Mouse (Mus musculus) midbrain, embryonic 11.5 days (tissue): ENCODE results near the gene Slco3a1. TPM values are rescaled to one million over a fixed set of nuclear protein-coding genes. Genes with fewer than 3 reads are reported as not detected.
A peak's percentile ranks its signal among the peaks of the same experiment; 100 is the strongest.

ENCODE experiments used
- ATAC-seq: fragments of 200-750 bp; cut with Nextera tagmentation; 2 replicates; pipeline ENCODE4 v1.8.0; 2017; ENCODE audit warnings: moderate TSS enrichment, moderate library complexity; ENCODE audit not compliant: low FRiP score
- DNase-seq: peaks from one replicate; pipeline ENCODE4 v3.0.0; 2015; ENCODE audit warnings: low spot score; ENCODE audit errors: missing footprints
- H3K27ac ChIP-seq: fragments of 300-500 bp; sonication (generic); 2 replicates; pipeline ENCODE4 v1.5.1; 2014; ENCODE audit warnings: low read depth, low read length
- H3K27me3 ChIP-seq: fragments of 300-500 bp; sonication (generic); 2 replicates; pipeline ENCODE4 v1.6.1; 2014; ENCODE audit warnings: mild to moderate bottlenecking, low read length, moderate library complexity, mixed read lengths; ENCODE audit not compliant: control insufficient read depth, insufficient read depth
- H3K36me3 ChIP-seq: fragments of 300-500 bp; sonication (generic); 2 replicates; pipeline ENCODE4 v1.6.1; 2014; ENCODE audit warnings: mild to moderate bottlenecking, low read length, moderate library complexity, mixed read lengths; ENCODE audit not compliant: control insufficient read depth, insufficient read depth
- H3K4me1 ChIP-seq: fragments of 300-500 bp; sonication (generic); 2 replicates; pipeline ENCODE4 v1.6.1; 2014; ENCODE audit warnings: low read length; ENCODE audit not compliant: control insufficient read depth, insufficient read depth
- H3K4me2 ChIP-seq: fragments of 300-500 bp; sonication (generic); 2 replicates; pipeline ENCODE4 v1.6.1; 2014; ENCODE audit warnings: mild to moderate bottlenecking, moderate library complexity
- H3K4me3 ChIP-seq: fragments of 300-500 bp; sonication (generic); 2 replicates; pipeline ENCODE4 v1.5.1; 2014; ENCODE audit warnings: low read depth, low read length
- H3K9ac ChIP-seq: fragments of 300-500 bp; sonication (generic); 2 replicates; pipeline ENCODE4 v1.6.1; 2014; ENCODE audit warnings: low read length
- H3K9me3 ChIP-seq: fragments of 300-500 bp; sonication (generic); 2 replicates; pipeline ENCODE4 v1.6.1; 2016; ENCODE audit warnings: low read length; ENCODE audit not compliant: control insufficient read depth
- WGBS: fragments of 180-500 bp; shearing (Covaris S2); extraction: QIAGEN DNeasy Blood & Tissue Kit; methylation state at CpG from one replicate; pipeline ENCODE4 v1.1.7; 2014; 5-methylcytosine and 5-hydroxymethylcytosine counted together
- polyA plus RNA-seq: library from polyadenylated mRNA; unstranded; fragments of >200 nt; fragmentation: Nextera tagmentation; extraction: Ambion mirVana; gene quantifications from 2 replicates; pipeline ENCODE4 v1.2.1, GENCODE M21; 2014

Gene Slco3a1
- polyA plus RNA-seq, 1 experiment from 2014 or later = 7.8 TPM

DNA sequence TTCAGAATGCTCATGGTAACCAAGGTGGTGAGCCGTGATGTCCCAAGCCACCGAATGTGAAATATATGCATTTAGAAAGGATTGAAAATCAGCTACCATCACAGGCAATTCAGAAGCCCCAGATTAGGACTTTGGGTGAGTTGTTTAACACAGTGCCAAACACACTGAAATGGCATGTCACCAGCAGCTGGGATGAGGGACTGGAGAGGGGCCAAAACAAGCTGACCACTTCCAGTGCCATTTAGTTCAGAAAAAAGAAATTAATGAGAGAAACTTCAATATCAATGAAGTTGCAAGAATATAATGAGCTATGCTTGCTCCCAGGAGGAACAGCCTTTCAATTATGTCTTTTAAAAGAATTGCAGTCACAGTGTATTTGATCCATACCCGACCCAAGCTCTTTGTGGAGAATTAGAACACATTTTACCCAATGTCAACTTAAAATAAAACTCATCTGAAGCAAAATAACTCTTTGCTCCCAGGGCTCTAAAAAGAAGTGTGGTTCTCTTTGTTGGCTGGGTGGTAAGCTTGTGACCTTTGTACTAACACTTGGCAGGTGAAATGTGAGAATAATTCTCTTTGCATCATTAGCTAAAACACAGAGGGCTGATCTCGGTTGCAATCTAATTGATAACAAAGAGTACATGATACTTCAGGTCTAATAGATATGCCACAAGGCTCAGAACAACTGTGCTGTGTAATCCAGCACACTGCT lies 56.2 kb downstream of the Slco3a1 start:
- Histone ChIP-seq H3K4me2 (no peak overlapping the region), H3K27me3 (no peaks in the 10 kb centered on the region), H3K9ac (no peak overlapping the region), H3K4me1 (no peaks in the 10 kb centered on the region), H3K27ac (no peak overlapping the region), H3K36me3 (no peaks in the 10 kb centered on the region), H3K9me3 (no peaks in the 10 kb centered on the region), H3K4me3 (no peak overlapping the region)
- WGBS = 80% methylated on average over 4 of the region's 4 CpGs
- ATAC-seq = no peak
- no peak for DNase-seq

DNA sequence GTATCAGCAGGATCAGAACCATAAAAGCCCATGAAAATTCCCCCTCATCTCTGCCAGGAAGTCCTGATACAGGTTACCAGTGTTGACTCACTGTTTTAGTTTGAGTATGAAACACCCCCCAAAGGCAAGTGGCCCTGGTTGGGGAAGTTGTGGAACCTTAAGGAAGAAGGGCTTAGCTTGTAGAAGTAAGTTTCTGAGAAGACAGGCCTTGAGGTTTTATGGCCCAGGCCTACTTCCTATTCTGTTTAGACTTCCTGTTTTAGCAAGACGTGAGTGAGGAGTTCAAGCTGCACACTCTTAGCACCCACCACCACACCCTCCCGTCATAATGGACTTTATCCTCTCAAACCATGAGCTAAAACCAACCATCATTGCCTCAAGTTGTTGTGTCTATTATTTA lies 57.4 kb downstream of the Slco3a1 start:
- no peak overlapping the region for H3K27ac ChIP-seq
- no peaks in the 10 kb centered on the region for H3K9me3 ChIP-seq
- no peaks in the 10 kb centered on the region for H3K36me3 ChIP-seq
- no peaks in the 10 kb centered on the region for H3K27me3 ChIP-seq
- H3K4me1 ChIP-seq = no peaks in the 10 kb centered on the region
- H3K4me3 ChIP-seq = no peak overlapping the region
- ATAC-seq = no peak
- H3K4me2 ChIP-seq = no peak overlapping the region
- 77% methylated on average over 2 of the region's 2 CpGs for WGBS
- no peak for DNase-seq
- no peak overlapping the region for H3K9ac ChIP-seq

DNA sequence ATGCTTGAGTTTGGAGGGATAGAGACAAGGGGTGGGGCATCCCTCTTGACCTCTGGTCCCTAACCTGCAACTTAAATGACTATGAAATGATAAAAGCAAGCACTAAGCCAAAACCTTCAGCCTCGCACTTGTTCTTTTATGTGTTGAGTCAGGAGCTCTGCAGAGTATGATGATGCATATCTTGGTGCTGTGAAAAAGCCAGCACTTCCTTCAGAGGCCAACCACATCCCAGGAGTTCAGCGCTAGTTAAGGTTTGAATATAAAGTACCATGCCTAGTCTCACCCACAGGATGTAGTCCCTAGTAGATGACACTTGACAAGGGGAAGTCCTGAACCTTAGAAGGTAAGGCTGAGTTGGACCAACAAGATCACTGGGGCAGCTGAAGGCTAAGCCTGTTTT lies 59.1 kb downstream of the Slco3a1 start:
- WGBS = 83% methylated on average over 2 of the region's 2 CpGs
- H3K27me3 ChIP-seq = no peaks in the 10 kb centered on the region
- no peak overlapping the region for H3K9ac ChIP-seq
- H3K4me3 ChIP-seq = no peak overlapping the region
- DNase-seq (peak; percentile 26), ATAC-seq (no peak)
- no peak overlapping the region for H3K4me2 ChIP-seq
- H3K9me3 ChIP-seq = no peaks in the 10 kb centered on the region
- no peaks in the 10 kb centered on the region for H3K4me1 ChIP-seq
- no peak overlapping the region for H3K27ac ChIP-seq
- no peaks in the 10 kb centered on the region for H3K36me3 ChIP-seq

DNA sequence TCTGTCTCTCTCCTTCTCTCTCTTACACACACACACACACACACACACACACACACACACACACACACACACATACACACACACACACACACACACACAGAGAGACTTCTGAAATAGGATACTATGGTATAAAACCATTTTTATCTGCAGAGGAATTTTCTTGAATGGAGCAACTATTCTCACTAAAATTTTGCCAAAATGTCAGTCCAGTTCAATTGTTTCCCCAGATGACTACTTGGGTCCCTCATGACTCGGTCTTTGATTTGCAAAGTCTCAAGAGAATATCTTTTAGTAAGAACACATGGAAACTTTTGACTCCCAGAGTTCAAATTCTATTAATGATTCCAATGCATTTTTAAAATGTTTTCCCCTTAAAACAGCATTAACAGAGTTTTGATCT lies 60.8 kb downstream of the Slco3a1 start:
- H3K4me2 ChIP-seq = no peak overlapping the region
- H3K4me3 ChIP-seq = no peak overlapping the region
- no peak for ATAC-seq
- no peaks in the 10 kb centered on the region for H3K4me1 ChIP-seq
- no peaks in the 10 kb centered on the region for H3K27me3 ChIP-seq
- no peaks in the 10 kb centered on the region for H3K36me3 ChIP-seq
- DNase-seq = peak; percentile 53
- no peaks in the 10 kb centered on the region for H3K9me3 ChIP-seq
- no peak overlapping the region for H3K27ac ChIP-seq
- no peak overlapping the region for H3K9ac ChIP-seq
- 88% methylated on average over 1 of the region's 1 CpGs for WGBS

DNA sequence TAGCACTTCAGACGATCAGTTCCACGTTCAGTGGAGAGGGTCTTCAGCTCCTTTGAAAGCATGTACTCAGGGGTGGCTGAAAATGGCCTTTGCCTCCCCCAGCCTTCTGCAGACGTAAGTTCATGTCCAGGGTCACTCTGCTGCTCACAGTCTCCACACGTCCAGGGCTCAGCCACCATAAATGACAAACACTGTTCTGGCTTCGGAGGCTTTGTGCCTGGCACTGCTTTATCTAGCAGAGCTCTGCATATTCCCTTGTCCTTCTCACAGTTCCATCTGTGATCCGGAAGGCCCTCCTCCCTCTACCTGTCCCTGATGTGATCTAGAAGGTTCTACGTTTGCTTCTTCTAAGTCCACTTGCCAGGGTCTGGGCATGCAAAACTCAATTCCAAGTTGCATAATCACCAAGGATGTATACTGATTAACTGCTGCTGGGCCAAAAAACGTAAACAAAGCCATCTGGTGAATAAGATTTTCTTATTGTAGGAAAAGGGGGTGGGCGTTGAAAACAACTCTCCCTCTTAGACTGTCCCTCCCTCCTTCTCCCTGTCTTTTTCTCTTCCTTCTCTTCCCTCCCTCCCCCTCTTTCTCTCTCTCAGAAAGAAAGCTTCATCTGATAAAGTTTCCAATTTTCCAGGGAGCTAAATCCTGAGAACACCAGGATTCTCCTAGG lies 62.8 kb downstream of the Slco3a1 start:
- WGBS = 87% methylated on average over 9 of the region's 9 CpGs
- no peak overlapping the region for H3K27ac ChIP-seq
- no peak overlapping the region for H3K9ac ChIP-seq
- H3K4me3 ChIP-seq = no peak overlapping the region
- no peaks in the 10 kb centered on the region for H3K4me1 ChIP-seq
- ATAC-seq (no peak), DNase-seq (no peak)
- H3K9me3 ChIP-seq = no peaks in the 10 kb centered on the region
- no peaks in the 10 kb centered on the region for H3K36me3 ChIP-seq
- no peaks in the 10 kb centered on the region for H3K27me3 ChIP-seq
- no peak overlapping the region for H3K4me2 ChIP-seq

DNA sequence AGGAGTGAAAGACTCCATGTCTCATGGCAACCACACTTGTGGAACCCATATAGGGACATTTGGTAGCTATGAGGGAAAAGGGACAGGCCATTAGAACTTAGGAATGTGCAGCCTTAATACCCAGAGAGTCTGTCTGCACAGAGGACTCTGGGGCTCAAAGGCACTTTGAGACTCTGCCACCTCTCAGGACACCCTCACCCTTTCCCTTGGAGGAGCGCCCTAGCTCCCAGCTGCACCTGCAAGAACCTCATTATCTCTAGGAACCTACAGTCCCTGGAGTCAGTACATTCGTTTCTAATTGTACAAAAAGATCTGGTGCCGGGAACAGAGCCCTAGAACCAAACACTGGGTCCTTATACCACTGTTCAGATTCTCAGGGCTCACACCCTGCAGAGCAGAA lies 66.4 kb downstream of the Slco3a1 start:
- Histone ChIP-seq H3K27me3 (no peaks in the 10 kb centered on the region), H3K27ac (no peak overlapping the region), H3K4me3 (no peak overlapping the region), H3K36me3 (no peaks in the 10 kb centered on the region), H3K4me2 (no peak overlapping the region), H3K9ac (no peak overlapping the region), H3K9me3 (no peaks in the 10 kb centered on the region), H3K4me1 (no peaks in the 10 kb centered on the region)
- WGBS = 92% methylated on average over 3 of the region's 3 CpGs
- no peak for DNase-seq
- no peak for ATAC-seq

DNA sequence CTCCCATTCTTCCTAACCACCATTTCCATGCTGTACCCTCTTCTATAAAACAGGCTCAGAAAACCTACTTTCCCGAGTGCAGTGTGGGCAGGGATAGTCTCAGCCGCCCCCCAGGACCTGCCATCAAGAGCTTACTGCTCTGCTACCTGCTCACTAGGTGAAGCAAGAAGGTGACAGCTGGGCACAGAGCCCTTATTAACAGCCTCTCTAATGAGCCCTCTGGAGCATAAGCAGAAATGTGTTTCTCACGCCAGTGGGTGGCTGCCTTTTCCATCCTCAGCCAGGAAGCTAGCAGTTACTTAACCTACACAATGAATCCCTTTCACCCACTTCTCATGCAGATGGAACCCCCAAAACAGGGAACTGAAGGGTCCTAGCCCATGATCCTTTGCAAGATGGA lies 66.9 kb downstream of the Slco3a1 start:
- WGBS = 87% methylated on average over 3 of the region's 3 CpGs
- Histone ChIP-seq H3K4me2 (no peak overlapping the region), H3K27ac (no peak overlapping the region), H3K4me1 (no peaks in the 10 kb centered on the region), H3K36me3 (no peaks in the 10 kb centered on the region), H3K9ac (no peak overlapping the region), H3K27me3 (no peaks in the 10 kb centered on the region), H3K9me3 (no peaks in the 10 kb centered on the region), H3K4me3 (no peak overlapping the region)
- DNase-seq (no peak), ATAC-seq (no peak)

DNA sequence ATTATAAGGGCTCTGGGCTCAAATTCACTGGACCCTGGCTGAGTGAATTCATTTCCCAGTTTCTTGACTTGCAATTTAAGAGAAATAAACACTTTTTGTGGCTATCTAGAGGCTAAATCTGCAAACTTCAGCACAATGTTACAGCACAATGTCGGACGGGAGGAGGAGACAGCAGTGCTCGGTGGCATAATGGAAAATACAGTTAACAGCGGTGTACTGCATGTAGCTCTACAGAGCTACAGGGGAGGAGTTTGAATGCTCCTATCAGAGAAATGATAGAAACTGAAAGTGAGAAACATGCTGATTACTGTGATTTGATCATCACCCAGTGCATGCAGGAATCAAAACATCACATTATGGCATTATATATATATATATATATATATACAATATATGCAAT lies 68.5 kb downstream of the Slco3a1 start:
- H3K27me3 ChIP-seq = no peaks in the 10 kb centered on the region
- no peak overlapping the region for H3K4me2 ChIP-seq
- H3K9me3 ChIP-seq = no peaks in the 10 kb centered on the region
- no peak overlapping the region for H3K27ac ChIP-seq
- DNase-seq = no peak
- no peaks in the 10 kb centered on the region for H3K36me3 ChIP-seq
- H3K4me3 ChIP-seq = no peak overlapping the region
- no peak for ATAC-seq
- H3K9ac ChIP-seq = no peak overlapping the region
- 90% methylated on average over 4 of the region's 4 CpGs for whole genome bisulfite sequencing
- no peaks in the 10 kb centered on the region for H3K4me1 ChIP-seq

DNA sequence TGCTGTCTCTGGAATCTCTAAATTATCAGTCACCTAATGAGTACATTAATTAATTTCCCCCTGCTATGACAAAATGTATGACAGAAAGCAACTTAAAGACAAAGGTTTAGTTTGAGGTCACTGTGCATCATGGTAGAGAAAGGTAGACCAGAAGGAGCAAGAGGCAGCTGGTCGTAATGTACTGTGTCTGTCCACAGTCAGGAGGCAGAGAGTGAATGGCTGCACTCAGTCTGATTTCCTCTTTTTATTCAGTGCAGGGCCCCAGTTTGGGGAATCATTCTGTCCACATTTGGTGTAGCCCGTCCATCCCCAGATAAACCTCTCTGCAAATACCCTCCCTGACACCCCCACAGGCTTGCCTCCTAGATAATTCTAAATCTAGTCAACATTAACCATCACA lies 68.9 kb downstream of the Slco3a1 start:
- peaks cover 3% of the 10 kb centered on the region; the same call in 1 of the 2 replicates for H3K4me1 ChIP-seq
- ATAC-seq = no peak
- WGBS = 95% methylated on average over 2 of the region's 2 CpGs
- H3K4me2 ChIP-seq = no peak overlapping the region
- H3K27ac ChIP-seq = no peak overlapping the region
- no peaks in the 10 kb centered on the region for H3K36me3 ChIP-seq
- H3K9me3 ChIP-seq = no peaks in the 10 kb centered on the region
- no peak overlapping the region for H3K9ac ChIP-seq
- no peaks in the 10 kb centered on the region for H3K27me3 ChIP-seq
- no peak for DNase-seq
- H3K4me3 ChIP-seq = no peak overlapping the region
